Mouse (Mus musculus): ENCODE results near the gene Olfr1128.

DNA sequence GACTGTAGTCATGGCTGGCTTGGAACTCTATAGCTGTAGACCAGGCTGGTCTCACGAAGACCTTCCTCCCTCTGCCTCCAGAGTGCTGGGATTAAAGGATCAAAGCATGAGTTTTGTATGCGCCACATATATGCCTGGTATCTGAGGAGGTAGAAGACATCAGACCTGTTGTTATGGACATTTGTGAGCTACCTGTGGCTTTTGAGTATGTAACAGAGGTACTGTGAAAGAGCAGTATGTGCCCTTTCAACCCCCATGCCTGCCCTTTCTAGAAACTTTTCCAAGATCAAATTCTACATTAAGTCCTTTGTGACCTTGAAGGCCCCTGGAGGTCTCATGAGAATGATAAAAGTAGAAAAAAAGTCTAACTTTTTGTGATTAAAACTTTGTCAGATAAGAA, 30.3 kb downstream of the Olfr1128 start:
- TF ChIP-seq CTCF (IDR thresholded peaks at IDR 0.05; ENCODE audit: control insufficient read depth, insufficient read depth, insufficient read length) (no peak), USF1 (IDR thresholded peaks at IDR 0.05; ENCODE audit: low read depth) (no peak), MYOG (IDR thresholded peaks at IDR 0.05; ENCODE audit: control insufficient read depth, extremely low read depth, insufficient read length) (no peak), CEBPB (IDR thresholded peaks at IDR 0.05; ENCODE audit: low read depth) (no peak), FOSL1 (IDR thresholded peaks at IDR 0.05; ENCODE audit: insufficient read depth, low read length, poor library complexity, severe bottlenecking) (no peak)

All from C2C12 (cell line).